Mouse (Mus musculus) brain, embryonic 14.5 days (tissue): ENCODE results near the gene Npnt.

ENCODE experiments used
- CTCF ChIP-seq: fragments of 200-500 bp; IDR thresholded peaks from 2 replicates; pipeline ENCODE4 v1.5.1; 2012; ENCODE audit warnings: inconsistent platforms, mild to moderate bottlenecking, moderate library complexity, borderline replicate concordance; ENCODE audit not compliant: insufficient read depth, insufficient read length; ENCODE audit errors: extremely low read depth
- POLR2A ChIP-seq: fragments of 200-500 bp; IDR thresholded peaks from 2 replicates; pipeline ENCODE4 v1.6.1; 2012; ENCODE audit warnings: mild to moderate bottlenecking, inconsistent platforms, borderline replicate concordance; ENCODE audit not compliant: poor library complexity, insufficient read depth, insufficient read length, severe bottlenecking; ENCODE audit errors: extremely low read depth

GRCm38 (mm10) chr3:132915661-132916060 is 34.4 kb downstream of the Npnt start:
- TF ChIP-seq POLR2A (no peak), CTCF (no peak)
